Mouse (Mus musculus): Measurements from ENCODE around the gene Neurl3. TPM values are rescaled to one million over a fixed set of nuclear protein-coding genes. Genes with fewer than 3 reads are reported as not detected.

Neurl3 gene
- polyA plus RNA-seq, 1 experiment from 2014 or later: 2.6 TPM

- Histone ChIP-seq H3K27ac (ENCODE audit: poor library complexity, severe bottlenecking) (no peak overlapping the region), H3K4me1 (replicated peaks) (no peaks in the 10 kb centered on the region), H3K4me3 (no peak overlapping the region), H3K4me2 (no peak overlapping the region), H3K27me3 (replicated peaks) (peaks cover 48% of the 10 kb centered on the region), H3K36me3 (no peaks in the 10 kb centered on the region), H3K9me3 (replicated peaks) (no peaks in the 10 kb centered on the region), H3K9ac (no peak overlapping the region)
- 63% methylated on average over 9 of the region's 9 CpGs for WGBS
- no peak for ATAC-seq (ENCODE audit: insufficient number of reproducible peaks, low FRiP score)
Measured at GRCm38 (mm10) chr1:36296466-36297149, 22.1 kb upstream of the Neurl3 start.

GRCm38 (mm10) chr1:36294402-36294801, 19.9 kb upstream of the Neurl3 start:
- Histone ChIP-seq H3K4me3 (no peak overlapping the region), H3K9ac (no peak overlapping the region), H3K4me1 (replicated peaks) (no peaks in the 10 kb centered on the region), H3K27ac (ENCODE audit: poor library complexity, severe bottlenecking) (no peak overlapping the region), H3K36me3 (no peaks in the 10 kb centered on the region), H3K27me3 (replicated peaks) (peaks cover 30% of the 10 kb centered on the region), H3K4me2 (no peak overlapping the region), H3K9me3 (replicated peaks) (no peaks in the 10 kb centered on the region)
- 81% methylated on average over 3 of the region's 3 CpGs for WGBS
- no peak for ATAC-seq (ENCODE audit: insufficient number of reproducible peaks, low FRiP score)

- peaks cover 21% of the 10 kb centered on the region for H3K27me3 ChIP-seq (replicated peaks)
- no peak overlapping the region for H3K4me2 ChIP-seq
- H3K27ac ChIP-seq (ENCODE audit: poor library complexity, severe bottlenecking): no peak overlapping the region
- H3K4me3 ChIP-seq: no peak overlapping the region
- WGBS: 90% methylated on average over 8 of the region's 8 CpGs
- H3K36me3 ChIP-seq: no peaks in the 10 kb centered on the region
- ATAC-seq (ENCODE audit: insufficient number of reproducible peaks, low FRiP score): no peak
- H3K4me1 ChIP-seq (replicated peaks): no peaks in the 10 kb centered on the region
- no peak overlapping the region for H3K9ac ChIP-seq
- H3K9me3 ChIP-seq (replicated peaks): no peaks in the 10 kb centered on the region
Measured at GRCm38 (mm10) chr1:36293470-36293869, 19.0 kb upstream of the Neurl3 start.

- Histone ChIP-seq H3K27me3 (replicated peaks) (no peaks in the 10 kb centered on the region), H3K36me3 (no peaks in the 10 kb centered on the region), H3K9ac (no peak overlapping the region), H3K4me1 (replicated peaks) (no peaks in the 10 kb centered on the region), H3K9me3 (replicated peaks) (no peaks in the 10 kb centered on the region), H3K4me2 (no peak overlapping the region), H3K4me3 (no peak overlapping the region), H3K27ac (ENCODE audit: poor library complexity, severe bottlenecking) (no peak overlapping the region)
- ATAC-seq (ENCODE audit: insufficient number of reproducible peaks, low FRiP score): no peak
- WGBS: 83% methylated on average over 6 of the region's 6 CpGs
Measured at GRCm38 (mm10) chr1:36281849-36282248, 7.4 kb upstream of the Neurl3 start.

DNA sequence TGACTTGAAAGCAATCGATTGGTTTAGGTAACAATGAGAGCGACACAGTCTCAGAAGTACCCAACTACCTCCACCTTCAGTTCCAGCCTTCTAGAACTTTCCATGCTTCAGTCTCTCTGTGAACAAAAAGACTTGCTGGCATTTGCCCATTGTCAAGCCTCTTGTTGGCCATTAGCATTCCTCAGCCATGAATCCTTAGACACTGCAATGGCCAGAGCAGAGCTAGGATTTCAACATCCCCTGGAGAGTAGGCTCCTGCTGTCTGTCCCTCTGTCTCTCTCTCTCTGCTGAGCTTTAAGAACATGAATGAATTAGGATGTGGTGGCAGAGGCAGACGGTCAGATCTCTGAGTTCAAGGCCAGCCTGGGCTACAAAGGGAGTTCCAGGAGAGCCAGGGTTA, 6.5 kb upstream of the Neurl3 start:
- Histone ChIP-seq H3K4me1 (replicated peaks) (no peaks in the 10 kb centered on the region), H3K4me3 (no peak overlapping the region), H3K4me2 (no peak overlapping the region), H3K36me3 (no peaks in the 10 kb centered on the region), H3K27me3 (replicated peaks) (no peaks in the 10 kb centered on the region), H3K9ac (no peak overlapping the region), H3K9me3 (replicated peaks) (no peaks in the 10 kb centered on the region), H3K27ac (ENCODE audit: poor library complexity, severe bottlenecking) (no peak overlapping the region)
- no peak for ATAC-seq (ENCODE audit: insufficient number of reproducible peaks, low FRiP score)
- 79% methylated on average over 3 of the region's 3 CpGs for WGBS

DNA sequence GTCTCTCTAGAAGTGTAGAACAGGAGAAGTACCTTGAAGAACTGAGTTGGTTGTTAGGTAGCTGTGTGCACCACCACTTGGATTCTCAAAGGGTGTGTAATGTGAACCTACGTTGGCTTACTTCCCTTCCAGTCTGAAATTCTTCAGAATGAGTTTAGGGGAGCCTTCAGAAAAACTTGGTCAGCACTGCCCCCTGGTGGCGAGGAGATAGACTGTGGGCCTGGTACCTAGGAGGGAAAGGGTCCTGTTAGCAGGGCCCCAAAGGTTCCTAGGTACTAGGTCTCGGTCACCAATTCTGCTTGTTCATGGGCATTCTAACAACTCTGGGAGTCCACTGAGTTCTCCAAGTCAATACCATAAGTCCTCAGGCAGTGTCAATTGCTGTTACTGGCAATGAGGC, 4.7 kb upstream of the Neurl3 start:
- Histone ChIP-seq H3K36me3 (no peaks in the 10 kb centered on the region), H3K4me2 (no peak overlapping the region), H3K4me3 (no peak overlapping the region), H3K4me1 (replicated peaks) (0 out of 2 replicates have a peak, but pooled peaks cover 4% of the 10 kb centered on the region), H3K27ac (ENCODE audit: poor library complexity, severe bottlenecking) (no peak overlapping the region), H3K9ac (no peak overlapping the region), H3K27me3 (replicated peaks) (no peaks in the 10 kb centered on the region), H3K9me3 (replicated peaks) (no peaks in the 10 kb centered on the region)
- ATAC-seq (ENCODE audit: insufficient number of reproducible peaks, low FRiP score): no peak
- WGBS: 21% methylated on average over 3 of the region's 3 CpGs

GRCm38 (mm10) chr1:36277267-36278060, 3.0 kb upstream of the Neurl3 start:
- Histone ChIP-seq H3K9ac (no peak overlapping the region), H3K27ac (ENCODE audit: poor library complexity, severe bottlenecking) (no peak overlapping the region), H3K27me3 (replicated peaks) (no peaks in the 10 kb centered on the region), H3K4me1 (replicated peaks) (peaks cover 20% of the 10 kb centered on the region), H3K4me3 (no peak overlapping the region), H3K4me2 (no peak overlapping the region), H3K9me3 (replicated peaks) (no peaks in the 10 kb centered on the region), H3K36me3 (no peaks in the 10 kb centered on the region)
- 20% methylated on average over 7 of the region's 7 CpGs for WGBS
- ATAC-seq (ENCODE audit: insufficient number of reproducible peaks, low FRiP score): no peak

DNA sequence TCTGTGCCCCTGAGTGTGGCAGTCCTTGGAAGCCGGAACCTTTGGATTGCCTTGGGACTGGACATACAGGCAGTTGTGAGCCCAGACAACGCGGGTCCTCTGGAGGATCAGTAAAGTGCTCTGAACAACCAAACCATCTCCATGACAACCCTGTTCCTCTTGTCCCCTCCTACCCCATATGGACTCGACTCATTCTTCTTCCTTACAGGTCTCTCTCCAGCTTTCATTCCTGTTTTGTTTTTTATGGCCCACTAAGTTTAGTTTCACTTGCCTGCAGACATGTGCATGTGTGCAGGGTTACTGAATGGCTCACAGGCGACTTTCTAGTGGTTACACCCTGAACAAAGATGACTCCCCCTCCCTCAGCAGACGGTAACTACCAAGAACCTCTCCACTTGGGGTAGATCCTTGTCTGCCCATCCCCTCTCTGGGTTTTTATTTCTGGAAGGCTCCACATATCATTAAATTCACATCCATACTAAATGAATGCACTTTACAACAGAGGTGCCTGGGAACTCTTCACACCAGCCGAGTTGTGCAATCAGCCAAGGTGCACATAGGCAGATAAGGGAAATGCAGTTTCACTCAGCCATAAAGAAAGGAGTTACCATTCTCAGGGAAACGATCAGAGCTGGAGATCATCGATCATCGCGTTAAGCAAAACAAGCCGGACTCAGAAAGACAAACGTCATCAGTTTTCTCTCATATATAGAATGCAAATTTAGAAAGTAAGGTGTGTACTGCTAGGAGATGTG, 1.3 kb upstream of the Neurl3 start:
- H3K36me3 ChIP-seq: no peaks in the 10 kb centered on the region
- no peak overlapping the region for H3K9ac ChIP-seq
- WGBS: 74% methylated on average over 13 of the region's 13 CpGs
- no peaks in the 10 kb centered on the region for H3K9me3 ChIP-seq (replicated peaks)
- peaks cover 36% of the 10 kb centered on the region for H3K4me1 ChIP-seq (replicated peaks)
- no peak overlapping the region for H3K4me2 ChIP-seq
- no peak overlapping the region for H3K27ac ChIP-seq (ENCODE audit: poor library complexity, severe bottlenecking)
- H3K4me3 ChIP-seq: no peak overlapping the region
- no peaks in the 10 kb centered on the region for H3K27me3 ChIP-seq (replicated peaks)
- no peak for ATAC-seq (ENCODE audit: insufficient number of reproducible peaks, low FRiP score)

GRCm38 (mm10) chr1:36273288-36273687, 1.2 kb downstream of the Neurl3 start:
- 8% methylated on average over 9 of the region's 9 CpGs for WGBS
- H3K4me3 ChIP-seq: 0 out of 2 replicates have a peak overlapping the region, but pooled peaks have one; percentile 1
- peaks cover 56% of the 10 kb centered on the region for H3K4me1 ChIP-seq (replicated peaks)
- H3K9ac ChIP-seq: 0 out of 2 replicates have a peak overlapping the region, but pooled peaks have one; percentile 39
- H3K9me3 ChIP-seq (replicated peaks): no peaks in the 10 kb centered on the region
- H3K4me2 ChIP-seq: peak overlapping the region; percentile 49
- H3K27me3 ChIP-seq (replicated peaks): peaks cover 5% of the 10 kb centered on the region; the same call in 1 of the 2 replicates
- peak; percentile 38; the same call in 1 of the 2 replicates for ATAC-seq (ENCODE audit: insufficient number of reproducible peaks, low FRiP score)
- H3K27ac ChIP-seq (ENCODE audit: poor library complexity, severe bottlenecking): peak overlapping the region; percentile 61
- H3K36me3 ChIP-seq: no peaks in the 10 kb centered on the region

- 40% methylated on average over 5 of the region's 5 CpGs for WGBS
- 0 out of 2 replicates have a peak, but pooled peaks have one; percentile 16 for ATAC-seq (ENCODE audit: insufficient number of reproducible peaks, low FRiP score)
- Histone ChIP-seq H3K4me1 (replicated peaks) (peaks cover 56% of the 10 kb centered on the region), H3K4me3 (no peak overlapping the region), H3K27ac (ENCODE audit: poor library complexity, severe bottlenecking) (no peak overlapping the region), H3K9me3 (replicated peaks) (no peaks in the 10 kb centered on the region), H3K36me3 (no peaks in the 10 kb centered on the region), H3K9ac (0 out of 2 replicates have a peak overlapping the region, but pooled peaks have one; percentile 38), H3K4me2 (peak overlapping the region; percentile 49), H3K27me3 (replicated peaks) (peaks cover 5% of the 10 kb centered on the region; the same call in 1 of the 2 replicates)
Measured at GRCm38 (mm10) chr1:36272546-36272945, 1.9 kb downstream of the Neurl3 start.
